Comparison of ENCODE assay signal across 16 mouse cellular contexts in the genomic region with DNA sequence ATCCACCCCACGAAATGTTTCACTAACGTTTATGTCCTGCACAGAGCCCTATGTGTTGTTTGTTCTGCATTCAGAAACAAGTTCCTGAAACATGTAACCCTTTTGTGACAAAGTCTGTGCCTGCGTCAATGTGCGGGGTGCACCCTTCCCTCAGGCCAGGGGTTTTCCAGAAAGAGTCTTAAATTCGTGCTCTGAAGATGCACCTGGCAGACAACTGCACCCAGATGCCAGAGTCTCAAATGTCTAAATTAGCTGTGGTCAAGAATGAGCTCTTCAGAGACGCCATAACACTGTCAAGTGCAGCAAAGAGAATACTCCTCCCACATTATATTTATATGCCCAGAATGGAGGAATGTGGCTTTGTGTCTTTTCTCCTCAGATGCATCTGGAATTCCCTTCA.
"Had no signal": no experiment of that assay in that cellular context is flagged by ENCODE, and none has a peak within 500 bp of the region (broad histone marks: within the 10 kb centered on the region; RNA-seq: fewer than 3 reads in every experiment).

No protein-coding gene starts in this region.

- H3K36me3 ChIP-seq: neural tube, embryonic 13.5 days; neural tube, embryonic 15.5 days; stomach, embryonic 15.5 days had no signal

- DNase-seq: retina, postnatal 1 day; right cerebral cortex, adult 18-20 months; right cerebral cortex, postnatal 14 days; right cerebral cortex, postnatal 25 days; right cerebral cortex, postnatal 4 days; spleen, adult 18-20 months; thymus, adult 18-20 months; thymus, adult 2 months; thymus, postnatal 14 days; thymus, postnatal 25 days; thymus, postnatal 36 days; thymus, postnatal 4 days had no signal

- H3K4me3 ChIP-seq: neural tube, embryonic 13.5 days; neural tube, embryonic 15.5 days; stomach, embryonic 15.5 days had no signal

- H3K9ac ChIP-seq: neural tube, embryonic 13.5 days; neural tube, embryonic 15.5 days; stomach, embryonic 15.5 days had no signal

- H3K9me3 ChIP-seq: neural tube, embryonic 13.5 days; neural tube, embryonic 15.5 days; stomach, embryonic 15.5 days had no signal

- H3K27me3 ChIP-seq: neural tube, embryonic 13.5 days; neural tube, embryonic 15.5 days; stomach, embryonic 15.5 days had no signal

- H3K4me1 ChIP-seq: neural tube, embryonic 13.5 days; neural tube, embryonic 15.5 days; stomach, embryonic 15.5 days had no signal

- H3K4me2 ChIP-seq: neural tube, embryonic 13.5 days; neural tube, embryonic 15.5 days; stomach, embryonic 15.5 days had no signal

- H3K27ac ChIP-seq: neural tube, embryonic 13.5 days; neural tube, embryonic 15.5 days; stomach, embryonic 15.5 days; stomach, postnatal 0 days had no signal
